Mouse (Mus musculus) heart, adult 2 months (tissue): ENCODE results near the gene Tmem171.

Source experiments
- CTCF ChIP-seq: fragments of 200-600 bp; IDR thresholded peaks from 2 replicates; pipeline ENCODE4 v1.8.1; 2022; ENCODE audit warnings: antibody characterized with exemption, mild to moderate bottlenecking, moderate library complexity
- POLR2A ChIP-seq: fragments of 200-500 bp; IDR thresholded peaks from 2 replicates; pipeline ENCODE4 v1.6.1; 2011; ENCODE audit warnings: mild to moderate bottlenecking, low read depth, low read length, control low read depth; ENCODE audit not compliant: insufficient read depth

- TF ChIP-seq CTCF, result no peak
- TF ChIP-seq POLR2A, result no peak
Observed at GRCm38 (mm10) chr13:98689605-98690290, 4.9 kb downstream of the Tmem171 start.
